Mouse (Mus musculus) ZHBTc4 (cell line): Measurements from ENCODE around the gene Tcf20.

ENCODE experiments used
- DNase-seq: peaks from one replicate; pipeline ENCODE4 v3.0.0-alpha.2; 2011; ENCODE audit warnings: low read depth, low spot score

Gene Tcf20

GRCm38 (mm10) chr15:82987732-82988112, at the start of gene Tcf20:
Tcf20 (minus strand) TSS chr15:82987872.
- DNase-seq: peak; percentile 95

GRCm38 (mm10) chr15:83036900-83037519, 49.3 kb upstream of the Tcf20 start:
- DNase-seq: no peak

GRCm38 (mm10) chr15:83036089-83036488, 48.4 kb upstream of the Tcf20 start:
- no peak for DNase-seq

GRCm38 (mm10) chr15:83034275-83034977, 46.8 kb upstream of the Tcf20 start:
- no peak for DNase-seq

- no peak for DNase-seq
Measured at GRCm38 (mm10) chr15:83032981-83033541, 45.4 kb upstream of the Tcf20 start, which contains the start of gene Nfam1. Nfam1 (minus strand) TSS chr15:83033306.

GRCm38 (mm10) chr15:83030884-83031283, 43.2 kb upstream of the Tcf20 start:
- DNase-seq: no peak

GRCm38 (mm10) chr15:83029725-83030718, 42.4 kb upstream of the Tcf20 start:
- DNase-seq: no peak

- DNase-seq: no peak
Measured at GRCm38 (mm10) chr15:83026129-83026528, 38.5 kb upstream of the Tcf20 start.

- DNase-seq: no peak
Measured at GRCm38 (mm10) chr15:83025041-83025760, 37.5 kb upstream of the Tcf20 start.

- DNase-seq: peak; percentile 63
Measured at GRCm38 (mm10) chr15:83022947-83023346, 35.3 kb upstream of the Tcf20 start.

- no peak for DNase-seq
Measured at GRCm38 (mm10) chr15:83010990-83011664, 23.5 kb upstream of the Tcf20 start.

GRCm38 (mm10) chr15:83010423-83010822, 22.8 kb upstream of the Tcf20 start:
- no peak for DNase-seq

GRCm38 (mm10) chr15:83009532-83009931, 21.9 kb upstream of the Tcf20 start:
- no peak for DNase-seq

GRCm38 (mm10) chr15:83008761-83009423, 21.2 kb upstream of the Tcf20 start:
- peak; percentile 65 for DNase-seq

GRCm38 (mm10) chr15:83007346-83007920, 19.8 kb upstream of the Tcf20 start:
- DNase-seq: peak; percentile 36

- DNase-seq: peak; percentile 55
Measured at GRCm38 (mm10) chr15:83002665-83003548, 15.2 kb upstream of the Tcf20 start.

- no peak for DNase-seq
Measured at GRCm38 (mm10) chr15:82998811-82999221, 11.1 kb upstream of the Tcf20 start.

GRCm38 (mm10) chr15:82996431-82996830, 8.8 kb upstream of the Tcf20 start:
- no peak for DNase-seq
